Mouse (Mus musculus) liver, embryonic 11.5 days (tissue): Measurements from ENCODE around the gene Smg6. TPM values are rescaled to one million over a fixed set of nuclear protein-coding genes. Genes with fewer than 3 reads are reported as not detected.

Experiments
- ATAC-seq: fragments of 200-750 bp; cut with Nextera tagmentation; replicated peaks from 2 replicates; pipeline ENCODE4 v1.8.0; 2017; ENCODE audit warnings: moderate number of reproducible peaks, mild to moderate bottlenecking, moderate TSS enrichment, moderate library complexity; ENCODE audit not compliant: low FRiP score
- DNase-seq: peaks from one replicate; pipeline ENCODE4 v3.0.0-alpha.2; 2017; ENCODE audit warnings: low spot score
- H3K27ac ChIP-seq: fragments of 300-500 bp; sonication (generic); 2 replicates; pipeline ENCODE4 v1.5.1; 2014; ENCODE audit warnings: mild to moderate bottlenecking, low read depth, low read length, control low read depth
- H3K27me3 ChIP-seq: fragments of 300-500 bp; sonication (generic); replicated peaks from 2 replicates; pipeline ENCODE4 v1.6.1; 2014; ENCODE audit warnings: low read length, mixed read lengths; ENCODE audit not compliant: control insufficient read depth, insufficient read depth
- H3K36me3 ChIP-seq: fragments of 300-500 bp; sonication (generic); 2 replicates; pipeline ENCODE4 v1.6.1; 2014; ENCODE audit warnings: mild to moderate bottlenecking, low read length, moderate library complexity, mixed read lengths; ENCODE audit not compliant: control insufficient read depth, insufficient read depth
- H3K4me1 ChIP-seq: fragments of 300-500 bp; sonication (generic); replicated peaks from 2 replicates; pipeline ENCODE4 v1.6.1; 2014; ENCODE audit warnings: low read length, mixed read lengths; ENCODE audit not compliant: control insufficient read depth, insufficient read depth
- H3K4me2 ChIP-seq: fragments of 300-500 bp; sonication (generic); 2 replicates; pipeline ENCODE4 v1.6.1; 2014; ENCODE audit warnings: mild to moderate bottlenecking, control low read depth, moderate library complexity
- H3K4me3 ChIP-seq: fragments of 300-500 bp; sonication (generic); 2 replicates; pipeline ENCODE4 v1.5.1; 2014; ENCODE audit warnings: low read depth, low read length, control low read depth
- H3K9ac ChIP-seq: fragments of 300-500 bp; sonication (generic); 2 replicates; pipeline ENCODE4 v1.6.1; 2014; ENCODE audit warnings: low read depth, low read length, control low read depth
- H3K9me3 ChIP-seq: fragments of 300-500 bp; sonication (generic); 2 replicates; pipeline ENCODE4 v1.6.1; 2016; ENCODE audit warnings: low read length, inconsistent platforms, mixed read lengths; ENCODE audit not compliant: control insufficient read depth
- WGBS: fragments of 180-500 bp; shearing (Covaris S2); extraction: QIAGEN DNeasy Blood & Tissue Kit; methylation state at CpG from one replicate; pipeline ENCODE4 v1.1.7; 2014; 5-methylcytosine and 5-hydroxymethylcytosine counted together
- microRNA counts: library from miRNA; unstranded; fragments of <30 nt; microRNA quantifications from one replicate; lab custom pipeline; 2015
- microRNA-seq: library from miRNA; unstranded; fragments of <30 nt; microRNA quantifications from one replicate; pipeline ENCODE4, GENCODE M21; 2017; ENCODE audit warnings: borderline number of aligned reads
- polyA plus RNA-seq: library from polyadenylated mRNA; unstranded; fragments of >200 nt; fragmentation: Nextera tagmentation; extraction: Ambion mirVana; gene quantifications from 2 replicates; pipeline ENCODE4 v1.2.1, GENCODE M21; 2014

Smg6 gene
- polyA plus RNA-seq, 1 experiment from 2014 or later, result 12.4 TPM

DNA sequence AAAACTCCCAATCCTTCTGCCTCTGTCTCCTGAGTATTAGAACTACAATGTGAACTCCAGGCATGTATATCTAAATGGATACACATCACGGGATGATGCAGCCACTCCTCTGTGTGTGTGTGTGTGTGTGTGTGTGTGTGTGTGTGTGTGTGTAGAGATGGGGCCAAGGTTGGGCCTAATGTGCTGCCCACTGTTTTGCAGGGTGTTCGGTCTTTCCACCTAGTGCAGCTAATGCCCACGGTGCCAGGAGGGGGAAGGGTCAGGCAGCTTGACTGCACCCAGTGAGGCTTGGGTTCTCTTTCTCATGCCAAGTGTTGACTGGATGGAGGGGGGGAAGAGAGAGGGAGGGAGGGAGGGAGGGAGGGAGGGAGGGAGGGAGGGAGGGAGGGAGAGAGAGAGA, 287.3 kb downstream of the Smg6 start:
- H3K4me1 ChIP-seq, result peaks cover 55% of the 10 kb centered on the region
- WGBS, result 55% methylated on average over 3 of the region's 3 CpGs
- H3K4me3 ChIP-seq, result no peak overlapping the region
- DNase-seq (no peak), ATAC-seq (no peak)
- 0 out of 2 replicates have a peak, but pooled peaks cover 13% of the 10 kb centered on the region for H3K27me3 ChIP-seq
- H3K9me3 ChIP-seq, result no peaks in the 10 kb centered on the region
- no peaks in the 10 kb centered on the region for H3K36me3 ChIP-seq
- peak overlapping the region; percentile 34; the same call in 1 of the 2 replicates for H3K27ac ChIP-seq
- no peak overlapping the region for H3K9ac ChIP-seq
- no peak overlapping the region for H3K4me2 ChIP-seq

DNA sequence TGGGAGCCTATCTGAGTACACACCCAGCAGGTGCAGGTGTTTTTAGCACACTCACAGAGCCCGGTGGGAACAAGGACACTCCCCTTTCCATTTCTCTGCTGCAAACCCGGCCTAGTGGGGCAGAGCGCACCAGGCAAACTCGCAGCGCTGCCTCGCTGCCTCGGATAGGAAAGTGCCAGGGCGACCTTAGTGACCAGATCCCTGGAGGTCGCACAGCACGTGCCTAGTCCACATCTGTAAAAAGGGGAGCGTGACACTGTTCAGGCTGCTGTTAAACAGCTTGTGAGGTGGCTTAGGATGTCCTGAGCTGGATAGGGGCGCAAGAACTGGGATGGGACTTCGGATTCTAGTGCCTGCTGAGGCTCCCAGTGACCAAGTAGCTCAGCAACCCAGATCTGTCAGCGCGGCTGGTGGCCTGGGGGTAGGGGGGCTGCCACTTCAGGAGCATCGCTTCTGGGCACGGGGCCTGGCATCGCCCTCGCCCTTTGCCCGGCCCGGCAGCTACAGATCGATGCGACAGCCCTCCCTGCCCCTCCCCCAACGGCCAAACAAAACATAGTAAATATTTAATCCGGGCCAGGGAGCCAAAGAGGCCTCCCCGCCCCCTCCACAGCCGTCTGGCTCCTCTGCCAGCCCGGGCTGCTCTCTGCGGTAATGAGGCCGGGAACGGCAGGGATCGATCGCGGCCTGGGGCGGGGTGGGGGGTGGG, 287.9 kb downstream of the Smg6 start:
- ATAC-seq (peak; percentile 46), DNase-seq (peak; percentile 58)
- H3K27me3 ChIP-seq, result 0 out of 2 replicates have a peak, but pooled peaks cover 13% of the 10 kb centered on the region
- 13% methylated on average over 35 of the region's 35 CpGs for WGBS
- H3K4me3 ChIP-seq, result peak overlapping the region; percentile 25
- H3K9me3 ChIP-seq, result no peaks in the 10 kb centered on the region
- H3K36me3 ChIP-seq, result no peaks in the 10 kb centered on the region
- peaks cover 54% of the 10 kb centered on the region for H3K4me1 ChIP-seq
- H3K4me2 ChIP-seq, result peak overlapping the region; percentile 53
- H3K27ac ChIP-seq, result peak overlapping the region; percentile 58
- H3K9ac ChIP-seq, result peak overlapping the region; percentile 38

MicroRNAs within 50 kb of the gene (microRNA counts, 519-probe panel; counts per million panel counts)
- microRNA mmu-miR-132 (lab: Ali Mortazavi, UCI) (not detected), microRNA mmu-miR-212 (lab: Ali Mortazavi, UCI) (not detected)

Small RNAs within 50 kb of the gene (microRNA-seq; reads per million reads assigned to microRNA genes)
- gene Mir132 (138 reads per million, percentile 51 among the genes with 10 or more reads in this experiment), gene Mir212 (14.4 reads per million, percentile 27 among the genes with 10 or more reads in this experiment)

Other genes starting within 250 kb of the Smg6 start
- 59.3 and 69.4 TPM in 2 replicates for gene Pafah1b1, start 201.2 kb upstream of the Smg6 start, polyA plus RNA-seq
- gene Mettl16, start 155.0 kb upstream of the Smg6 start, polyA plus RNA-seq, result 57.7 and 63.0 TPM in 2 replicates
- 3.5 and 3.9 TPM in 2 replicates for gene Mnt, start 94.9 kb upstream of the Smg6 start, polyA plus RNA-seq
- gene Sgsm2, start 28.8 kb upstream of the Smg6 start, polyA plus RNA-seq, result 4.2 TPM in 2 replicates
- 72.4 and 81.3 TPM in 2 replicates for gene Tsr1, start 27.8 kb upstream of the Smg6 start, polyA plus RNA-seq
- gene Srr, start 125 bp downstream of the Smg6 start, polyA plus RNA-seq, result 10.0 and 10.1 TPM in 2 replicates
- 2.7 and 3.2 TPM in 2 replicates for gene Hic1, start 243.7 kb downstream of the Smg6 start, polyA plus RNA-seq